Mouse (Mus musculus) myocyte (in vitro differentiated cells): Measurements from ENCODE around the gene Nfic.

ENCODE experiments used
- POLR2A ChIP-seq: IDR thresholded peaks from one replicate; pipeline ENCODE4 v1.6.1; 2011; ENCODE audit warnings: low read depth, mild to moderate bottlenecking, control low read depth, moderate library complexity; ENCODE audit not compliant: insufficient read length
- POLR2AphosphoS2 ChIP-seq: IDR thresholded peaks from one replicate; pipeline ENCODE4 v1.6.1; 2011; ENCODE audit warnings: low read depth, control low read depth; ENCODE audit not compliant: insufficient read length
- REST ChIP-seq: IDR thresholded peaks from one replicate; pipeline ENCODE4 v1.6.1; 2011; ENCODE audit warnings: mild to moderate bottlenecking, control low read depth, moderate library complexity; ENCODE audit not compliant: insufficient read depth, insufficient read length
- TCF12 ChIP-seq: IDR thresholded peaks from one replicate; pipeline ENCODE4 v1.6.1; 2011; ENCODE audit warnings: mild to moderate bottlenecking, control low read depth; ENCODE audit not compliant: poor library complexity, insufficient read depth, severe bottlenecking
- USF1 ChIP-seq: IDR thresholded peaks from one replicate; pipeline ENCODE4 v1.6.1; 2011; ENCODE audit warnings: low read depth, mild to moderate bottlenecking, control low read depth, moderate library complexity

DNA sequence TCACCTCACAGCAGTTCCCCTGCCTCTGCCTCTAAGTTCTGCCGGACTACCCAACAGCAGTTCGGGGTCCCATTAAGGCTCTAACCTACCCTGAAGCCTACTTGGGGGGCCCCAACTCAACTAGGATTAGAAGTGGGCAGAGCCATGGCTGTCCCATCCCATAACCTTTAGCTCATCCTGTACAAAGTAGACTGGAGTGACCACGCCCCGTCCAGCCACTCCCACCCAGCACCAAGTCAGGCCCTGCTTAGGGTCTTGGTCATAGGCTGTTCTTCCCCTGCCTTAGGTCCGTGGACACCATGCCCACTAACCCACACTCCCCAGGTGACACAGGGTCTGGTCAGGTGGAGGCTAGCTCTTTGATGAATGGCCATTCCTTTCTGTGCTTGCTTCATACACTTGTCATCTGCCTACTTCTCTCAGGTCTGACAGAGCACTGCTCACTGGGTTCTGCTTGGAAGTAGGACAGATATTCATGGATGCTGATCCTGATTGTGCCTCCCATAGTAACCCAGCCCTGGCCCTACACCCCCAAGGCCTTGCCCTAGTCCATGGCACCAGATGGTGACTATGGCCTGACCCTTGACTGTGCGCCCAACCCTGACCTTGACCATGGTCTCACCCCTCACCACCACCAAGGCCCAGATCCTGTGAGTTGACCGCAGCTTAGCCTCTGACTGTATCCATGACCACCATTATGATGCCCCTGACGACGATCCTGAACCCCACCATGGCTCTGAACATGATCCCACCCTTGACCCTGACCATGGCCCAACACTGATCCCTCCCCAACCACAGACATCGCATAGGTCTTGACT, 36.1 kb downstream of the Nfic start:
- TF ChIP-seq POLR2A (no peak), POLR2AphosphoS2 (no peak), USF1 (no peak), TCF12 (no peak), REST (no peak)
